Mouse (Mus musculus): ENCODE results near the gene Grb10. TPM values are rescaled to one million over a fixed set of nuclear protein-coding genes. Genes with fewer than 3 reads are reported as not detected.

The Grb10 gene
- total RNA-seq, 2 experiments from 2014 or later, result 35.0 to 41.9 TPM

Other genes starting within 250 kb of the Grb10 start
- gene Fignl1, start 229.7 kb downstream of the Grb10 start, total RNA-seq (2021), result under 1 TPM; 0.33 to 0.44 TPM
- 1 to 10 TPM; 3.9 to 4.2 TPM for gene Ddc, start 140.5 kb downstream of the Grb10 start, total RNA-seq (2021)